Mouse (Mus musculus) midbrain, embryonic 11.5 days (tissue): ENCODE data around the gene Ddx54. TPM values are rescaled to one million over a fixed set of nuclear protein-coding genes. Genes with fewer than 3 reads are reported as not detected.

Experiments used
- ATAC-seq: fragments of 200-750 bp; cut with Nextera tagmentation; 2 replicates; pipeline ENCODE4 v1.8.0; 2017; ENCODE audit warnings: moderate TSS enrichment, moderate library complexity; ENCODE audit not compliant: low FRiP score
- DNase-seq: peaks from one replicate; pipeline ENCODE4 v3.0.0; 2015; ENCODE audit warnings: low spot score; ENCODE audit errors: missing footprints
- H3K27ac ChIP-seq: fragments of 300-500 bp; sonication (generic); 2 replicates; pipeline ENCODE4 v1.5.1; 2014; ENCODE audit warnings: low read depth, low read length
- H3K27me3 ChIP-seq: fragments of 300-500 bp; sonication (generic); 2 replicates; pipeline ENCODE4 v1.6.1; 2014; ENCODE audit warnings: mild to moderate bottlenecking, low read length, moderate library complexity, mixed read lengths; ENCODE audit not compliant: control insufficient read depth, insufficient read depth
- H3K36me3 ChIP-seq: fragments of 300-500 bp; sonication (generic); 2 replicates; pipeline ENCODE4 v1.6.1; 2014; ENCODE audit warnings: mild to moderate bottlenecking, low read length, moderate library complexity, mixed read lengths; ENCODE audit not compliant: control insufficient read depth, insufficient read depth
- H3K4me1 ChIP-seq: fragments of 300-500 bp; sonication (generic); 2 replicates; pipeline ENCODE4 v1.6.1; 2014; ENCODE audit warnings: low read length; ENCODE audit not compliant: control insufficient read depth, insufficient read depth
- H3K4me2 ChIP-seq: fragments of 300-500 bp; sonication (generic); 2 replicates; pipeline ENCODE4 v1.6.1; 2014; ENCODE audit warnings: mild to moderate bottlenecking, moderate library complexity
- H3K4me3 ChIP-seq: fragments of 300-500 bp; sonication (generic); 2 replicates; pipeline ENCODE4 v1.5.1; 2014; ENCODE audit warnings: low read depth, low read length
- H3K9ac ChIP-seq: fragments of 300-500 bp; sonication (generic); 2 replicates; pipeline ENCODE4 v1.6.1; 2014; ENCODE audit warnings: low read length
- H3K9me3 ChIP-seq: fragments of 300-500 bp; sonication (generic); 2 replicates; pipeline ENCODE4 v1.6.1; 2016; ENCODE audit warnings: low read length; ENCODE audit not compliant: control insufficient read depth
- WGBS: fragments of 180-500 bp; shearing (Covaris S2); extraction: QIAGEN DNeasy Blood & Tissue Kit; methylation state at CpG from one replicate; pipeline ENCODE4 v1.1.7; 2014; 5-methylcytosine and 5-hydroxymethylcytosine counted together
- polyA plus RNA-seq: library from polyadenylated mRNA; unstranded; fragments of >200 nt; fragmentation: Nextera tagmentation; extraction: Ambion mirVana; gene quantifications from 2 replicates; pipeline ENCODE4 v1.2.1, GENCODE M21; 2014

Gene Ddx54
- polyA plus RNA-seq, 1 experiment from 2014 or later = 32.2 TPM

GRCm38 (mm10) chr5:120578504-120579081, 33.9 kb upstream of the Ddx54 start:
- H3K36me3 ChIP-seq = no peaks in the 10 kb centered on the region
- WGBS = 74% methylated on average over 12 of the region's 12 CpGs
- no peak for DNase-seq
- no peaks in the 10 kb centered on the region for H3K27me3 ChIP-seq
- peaks cover 6% of the 10 kb centered on the region; the same call in 1 of the 2 replicates for H3K4me1 ChIP-seq
- no peak overlapping the region for H3K9ac ChIP-seq
- no peak overlapping the region for H3K4me3 ChIP-seq
- no peak overlapping the region for H3K4me2 ChIP-seq
- no peak overlapping the region for H3K27ac ChIP-seq
- no peak for ATAC-seq
- H3K9me3 ChIP-seq = no peaks in the 10 kb centered on the region

GRCm38 (mm10) chr5:120579211-120579897, 33.2 kb upstream of the Ddx54 start:
- no peak overlapping the region for H3K27ac ChIP-seq
- H3K4me3 ChIP-seq = no peak overlapping the region
- ATAC-seq (no peak), DNase-seq (no peak)
- H3K9me3 ChIP-seq = no peaks in the 10 kb centered on the region
- H3K27me3 ChIP-seq = no peaks in the 10 kb centered on the region
- H3K9ac ChIP-seq = no peak overlapping the region
- H3K4me1 ChIP-seq = peaks cover 6% of the 10 kb centered on the region; the same call in 1 of the 2 replicates
- H3K36me3 ChIP-seq = no peaks in the 10 kb centered on the region
- no peak overlapping the region for H3K4me2 ChIP-seq
- WGBS = 71% methylated on average over 26 of the region's 26 CpGs

GRCm38 (mm10) chr5:120579898-120580626, 32.5 kb upstream of the Ddx54 start:
- H3K36me3 ChIP-seq = no peaks in the 10 kb centered on the region
- DNase-seq (no peak), ATAC-seq (no peak)
- no peaks in the 10 kb centered on the region for H3K9me3 ChIP-seq
- 91% methylated on average over 26 of the region's 26 CpGs for WGBS
- H3K27me3 ChIP-seq = no peaks in the 10 kb centered on the region
- no peak overlapping the region for H3K27ac ChIP-seq
- H3K4me1 ChIP-seq = peaks cover 7% of the 10 kb centered on the region; the same call in 1 of the 2 replicates
- no peak overlapping the region for H3K9ac ChIP-seq
- H3K4me3 ChIP-seq = no peak overlapping the region
- no peak overlapping the region for H3K4me2 ChIP-seq

GRCm38 (mm10) chr5:120582002-120582401, 30.5 kb upstream of the Ddx54 start:
- Histone ChIP-seq H3K4me3 (no peak overlapping the region), H3K27me3 (no peaks in the 10 kb centered on the region), H3K27ac (no peak overlapping the region), H3K4me2 (no peak overlapping the region), H3K9ac (no peak overlapping the region), H3K36me3 (no peaks in the 10 kb centered on the region), H3K4me1 (peaks cover 8% of the 10 kb centered on the region; the same call in 1 of the 2 replicates), H3K9me3 (no peaks in the 10 kb centered on the region)
- no peak for DNase-seq
- WGBS = 89% methylated on average over 9 of the region's 9 CpGs
- no peak for ATAC-seq

- no peak overlapping the region for H3K4me3 ChIP-seq
- no peaks in the 10 kb centered on the region for H3K27me3 ChIP-seq
- no peaks in the 10 kb centered on the region for H3K9me3 ChIP-seq
- DNase-seq = no peak
- ATAC-seq = no peak
- H3K27ac ChIP-seq = no peak overlapping the region
- H3K36me3 ChIP-seq = no peaks in the 10 kb centered on the region
- no peak overlapping the region for H3K4me2 ChIP-seq
- WGBS = 95% methylated on average over 4 of the region's 4 CpGs
- H3K9ac ChIP-seq = no peak overlapping the region
- peaks cover 16% of the 10 kb centered on the region; the same call in 1 of the 2 replicates for H3K4me1 ChIP-seq
Observed at GRCm38 (mm10) chr5:120583511-120583910, 29.0 kb upstream of the Ddx54 start.

- Histone ChIP-seq H3K36me3 (no peaks in the 10 kb centered on the region), H3K27me3 (no peaks in the 10 kb centered on the region), H3K9me3 (no peaks in the 10 kb centered on the region), H3K9ac (no peak overlapping the region), H3K4me1 (peaks cover 13% of the 10 kb centered on the region; the same call in 1 of the 2 replicates), H3K27ac (no peak overlapping the region), H3K4me2 (no peak overlapping the region), H3K4me3 (no peak overlapping the region)
- 36% methylated on average over 15 of the region's 15 CpGs for WGBS
- DNase-seq (no peak), ATAC-seq (no peak)
Observed at GRCm38 (mm10) chr5:120584968-120585367, 27.6 kb upstream of the Ddx54 start.

GRCm38 (mm10) chr5:120586741-120587615, 25.6 kb upstream of the Ddx54 start:
- Histone ChIP-seq H3K27me3 (no peaks in the 10 kb centered on the region), H3K9ac (peak overlapping the region; percentile 79; the same call in 1 of the 2 replicates), H3K36me3 (no peaks in the 10 kb centered on the region), H3K4me2 (peak overlapping the region; percentile 70), H3K27ac (no peak overlapping the region), H3K4me1 (peaks cover 13% of the 10 kb centered on the region; the same call in 1 of the 2 replicates), H3K9me3 (no peaks in the 10 kb centered on the region), H3K4me3 (no peak overlapping the region)
- DNase-seq = no peak
- no peak for ATAC-seq
- 10% methylated on average over 17 of the region's 17 CpGs for WGBS

GRCm38 (mm10) chr5:120587616-120587926, 25.0 kb upstream of the Ddx54 start:
- Histone ChIP-seq H3K9ac (peak overlapping the region; percentile 79; the same call in 1 of the 2 replicates), H3K27ac (no peak overlapping the region), H3K27me3 (no peaks in the 10 kb centered on the region), H3K9me3 (no peaks in the 10 kb centered on the region), H3K4me3 (peak overlapping the region; percentile 69), H3K4me1 (peaks cover 13% of the 10 kb centered on the region; the same call in 1 of the 2 replicates), H3K36me3 (no peaks in the 10 kb centered on the region), H3K4me2 (peak overlapping the region; percentile 70)
- ATAC-seq (no peak), DNase-seq (no peak)
- WGBS = 38% methylated on average over 9 of the region's 9 CpGs
